Mouse (Mus musculus) intestine, embryonic 14.5 days (tissue): ENCODE measurements around the gene Acot7. TPM values are rescaled to one million over a fixed set of nuclear protein-coding genes. Genes with fewer than 3 reads are reported as not detected.
A peak's percentile ranks its signal among the peaks of the same experiment; 100 is the strongest.

Experiments used
- ATAC-seq: fragments of 200-750 bp; cut with Nextera tagmentation; replicated peaks from 2 replicates; pipeline ENCODE4 v1.8.0; 2017; ENCODE audit warnings: low read depth, moderate number of reproducible peaks, moderate TSS enrichment, moderate library complexity; ENCODE audit not compliant: low FRiP score, low TSS enrichment
- DNase-seq: peaks from one replicate; pipeline ENCODE4 v3.0.0-alpha.2; 2018; ENCODE audit warnings: low spot score
- H3K27ac ChIP-seq: fragments of 300-500 bp; sonication (generic); 2 replicates; pipeline ENCODE4 v1.5.1; 2014; ENCODE audit warnings: low read depth, mild to moderate bottlenecking, control low read depth
- H3K27me3 ChIP-seq: fragments of 300-500 bp; sonication (generic); replicated peaks from 2 replicates; pipeline ENCODE4 v1.6.1; 2014; ENCODE audit warnings: low read length, control low read depth; ENCODE audit not compliant: control insufficient read depth, insufficient read depth
- H3K36me3 ChIP-seq: fragments of 300-500 bp; sonication (generic); 2 replicates; pipeline ENCODE4 v1.6.1; 2014; ENCODE audit warnings: low read length, control low read depth; ENCODE audit not compliant: control insufficient read depth, insufficient read depth
- H3K4me1 ChIP-seq: fragments of 300-500 bp; sonication (generic); replicated peaks from 2 replicates; pipeline ENCODE4 v1.6.1; 2014; ENCODE audit warnings: low read length, control low read depth, mixed read lengths; ENCODE audit not compliant: control insufficient read depth, insufficient read depth
- H3K4me2 ChIP-seq: fragments of 300-500 bp; sonication (generic); 2 replicates; pipeline ENCODE4 v1.6.1; 2014; ENCODE audit warnings: low read length
- H3K4me3 ChIP-seq: fragments of 300-500 bp; sonication (generic); 2 replicates; pipeline ENCODE4 v1.5.1; 2014; ENCODE audit warnings: low read depth, low read length, control low read depth, mixed read lengths
- H3K9ac ChIP-seq: fragments of 300-500 bp; sonication (generic); 2 replicates; pipeline ENCODE4 v1.6.1; 2014; ENCODE audit warnings: mild to moderate bottlenecking, low read length
- H3K9me3 ChIP-seq: fragments of 300-500 bp; sonication (generic); 2 replicates; pipeline ENCODE4 v1.6.1; 2016; ENCODE audit warnings: low read length, control low read depth; ENCODE audit not compliant: control insufficient read depth
- WGBS: fragments of 180-500 bp; shearing (Covaris S2); extraction: QIAGEN DNeasy Blood & Tissue Kit; methylation state at CpG from one replicate; pipeline ENCODE4 v1.1.7; 2014; 5-methylcytosine and 5-hydroxymethylcytosine counted together
- polyA plus RNA-seq: library from polyadenylated mRNA; unstranded; fragments of >200 nt; fragmentation: Nextera tagmentation; extraction: Ambion mirVana; gene quantifications from 2 replicates; pipeline ENCODE4 v1.2.1, GENCODE M21; 2014

Gene Acot7
- polyA plus RNA-seq, result 61.5 and 69.7 TPM in 2 replicates

DNA sequence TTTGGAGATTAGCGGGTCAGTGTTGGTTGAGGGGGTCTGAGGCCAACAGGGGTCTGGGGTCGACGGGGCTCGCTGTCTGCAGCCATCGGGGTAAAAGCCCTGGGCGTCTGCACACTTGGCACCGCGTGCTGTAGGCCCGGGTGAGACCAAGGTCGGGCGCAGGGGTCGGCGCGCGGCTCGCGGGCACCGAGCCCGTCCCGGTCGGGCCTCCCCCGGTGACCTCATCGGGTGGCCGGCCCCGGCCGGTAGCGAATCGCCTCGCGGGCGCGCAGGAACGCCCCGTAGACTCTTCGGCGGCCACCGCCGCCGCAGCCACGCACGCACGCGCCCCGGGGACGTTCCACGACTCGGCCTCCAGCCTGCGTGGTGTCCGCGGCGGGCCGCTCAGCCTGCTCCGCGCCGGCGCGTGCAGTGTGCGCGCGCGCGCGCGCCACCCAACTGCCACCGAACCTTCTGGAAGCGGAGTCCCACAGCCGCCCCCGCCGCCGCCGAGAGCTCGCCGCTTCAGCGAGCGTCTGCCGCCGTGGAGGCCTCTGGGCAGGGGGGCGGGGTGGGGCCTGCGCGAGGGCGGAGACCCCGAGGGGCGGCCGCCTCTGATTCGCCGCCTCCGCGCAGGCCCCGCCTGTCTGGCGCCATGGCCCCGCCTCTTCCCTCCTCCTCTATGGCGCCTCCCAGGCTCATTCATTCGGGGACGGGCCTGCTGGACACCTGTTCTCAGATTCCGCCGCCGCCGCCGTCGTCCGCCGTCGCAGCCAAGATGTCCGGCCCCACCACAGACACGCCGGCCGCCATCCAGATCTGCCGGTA, at the start of gene Acot7:
Acot7 (plus strand) TSS at position 598 of the 807 bp plus-strand sequence.
- Histone ChIP-seq H3K9me3 (no peaks in the 10 kb centered on the region), H3K4me2 (peak within 1 kb of the TSS; percentile 90), H3K9ac (peak within 1 kb of the TSS; percentile 87), H3K4me1 (peaks cover 13% of the 10 kb centered on the region; the same call in 1 of the 2 replicates), H3K4me3 (peak within 1 kb of the TSS; percentile 63), H3K27ac (peak within 1 kb of the TSS; percentile 71), H3K36me3 (no peaks in the 10 kb centered on the region), H3K27me3 (peaks cover 26% of the 10 kb centered on the region)
- DNase-seq, result peak; percentile 90
- ATAC-seq, result peak; percentile 97
- under 1% methylated on average over 74 of the region's 108 CpGs for WGBS

DNA sequence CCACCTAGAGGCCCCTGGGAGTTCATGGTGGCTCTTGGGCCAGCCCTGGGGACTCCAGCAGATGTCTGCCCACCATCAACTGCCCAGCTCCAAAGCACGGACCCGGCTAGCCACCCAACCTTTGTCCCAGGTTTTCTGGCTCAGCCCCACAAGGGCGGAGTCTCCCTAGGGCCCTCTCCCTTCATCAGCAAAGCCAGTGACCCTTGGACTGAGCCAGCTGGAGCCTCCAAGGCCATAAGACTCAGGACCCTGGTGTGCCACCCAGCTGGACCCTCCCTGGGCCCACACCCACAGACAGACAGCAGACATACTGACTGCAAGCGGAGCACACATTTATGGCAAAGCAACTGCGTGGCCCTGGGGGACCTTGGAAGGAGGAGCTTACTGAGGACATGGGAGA, 49.1 kb upstream of the Acot7 start:
- H3K36me3 ChIP-seq, result no peaks in the 10 kb centered on the region
- no peak overlapping the region for H3K9ac ChIP-seq
- ATAC-seq, result no peak
- no peak overlapping the region for H3K4me3 ChIP-seq
- 48% methylated on average over 5 of the region's 5 CpGs for WGBS
- DNase-seq, result peak; percentile 53
- H3K27me3 ChIP-seq, result peaks cover 99% of the 10 kb centered on the region
- no peak overlapping the region for H3K27ac ChIP-seq
- no peaks in the 10 kb centered on the region for H3K9me3 ChIP-seq
- H3K4me2 ChIP-seq, result no peak overlapping the region
- peaks cover 15% of the 10 kb centered on the region for H3K4me1 ChIP-seq

DNA sequence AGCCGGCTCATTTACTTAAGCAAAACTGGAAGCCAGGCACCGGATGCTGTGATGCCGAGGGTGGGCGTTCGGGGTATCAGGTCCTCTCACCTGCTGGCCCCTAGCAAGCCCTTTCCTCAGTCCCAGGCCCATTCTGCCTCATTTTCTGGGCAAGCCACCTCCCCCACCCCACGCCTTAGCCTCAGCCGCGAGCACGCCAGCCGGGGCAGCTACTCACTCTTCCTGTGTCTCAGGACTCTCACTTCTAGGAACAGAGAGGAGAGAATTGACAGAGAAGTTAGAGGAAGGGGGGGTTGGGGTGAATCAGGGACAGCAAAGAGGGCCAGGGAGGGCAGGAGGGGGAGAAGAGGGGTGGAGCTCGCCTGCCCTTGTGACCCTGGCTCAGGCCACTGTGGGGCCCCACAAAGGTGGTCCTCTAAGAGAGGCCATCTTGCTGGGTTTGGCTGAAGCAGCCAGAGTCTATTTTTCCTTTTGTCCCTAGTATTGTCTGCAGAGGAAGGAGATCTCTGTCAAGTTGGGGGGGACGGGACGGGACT, 48.5 kb upstream of the Acot7 start:
- ATAC-seq (no peak), DNase-seq (no peak)
- Histone ChIP-seq H3K4me3 (no peak overlapping the region), H3K27ac (no peak overlapping the region), H3K9me3 (no peaks in the 10 kb centered on the region), H3K4me1 (peaks cover 15% of the 10 kb centered on the region), H3K27me3 (peaks cover 98% of the 10 kb centered on the region), H3K9ac (no peak overlapping the region), H3K36me3 (no peaks in the 10 kb centered on the region), H3K4me2 (no peak overlapping the region)
- 31% methylated on average over 13 of the region's 13 CpGs for WGBS

DNA sequence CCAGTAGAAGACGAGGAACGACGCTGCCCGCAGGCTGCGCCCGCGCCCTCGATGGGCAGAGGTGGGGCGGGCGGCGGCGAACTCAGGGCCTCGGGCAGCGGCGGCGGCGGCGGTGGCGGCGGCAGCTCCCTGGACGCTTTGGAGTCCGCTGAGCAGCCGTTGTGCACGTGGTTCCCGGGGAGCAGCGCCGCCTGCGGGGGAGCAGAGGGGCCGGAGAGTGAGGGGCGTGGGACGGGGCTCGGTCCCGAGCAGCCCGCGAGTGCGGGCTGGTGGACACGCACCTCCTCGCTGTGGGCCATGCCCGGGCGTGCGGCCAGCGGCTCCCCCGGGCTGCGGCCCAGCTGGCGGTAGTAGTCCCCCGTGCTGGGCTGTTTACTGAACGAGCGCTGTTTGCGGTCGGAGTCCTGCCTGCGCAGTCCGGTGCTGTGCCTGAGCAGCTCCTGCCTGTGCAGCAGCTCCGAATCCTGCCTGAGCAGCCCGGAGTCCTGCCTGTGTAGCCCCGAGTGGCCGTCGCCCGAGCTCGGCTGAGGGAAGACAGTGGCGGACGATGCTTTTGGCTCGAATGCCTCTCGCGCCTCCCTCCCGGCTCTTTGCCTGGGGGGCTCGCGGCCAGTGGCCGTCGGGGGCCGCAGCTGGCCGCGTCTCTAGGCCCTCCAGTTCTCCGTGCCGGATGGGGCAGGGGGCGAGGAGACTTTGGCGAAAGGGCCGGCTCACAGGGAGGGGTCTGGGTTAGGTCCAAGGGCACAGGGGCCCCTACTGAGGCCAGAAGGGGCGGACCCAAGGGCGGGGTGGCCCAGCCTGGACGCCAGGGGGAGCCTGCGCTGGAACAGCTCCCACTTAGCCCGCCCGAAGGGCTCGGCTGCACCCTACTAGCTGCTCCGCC, 46.9 kb upstream of the Acot7 start:
- Histone ChIP-seq H3K9me3 (no peaks in the 10 kb centered on the region), H3K4me3 (peak overlapping the region; percentile 31), H3K27me3 (peaks cover 82% of the 10 kb centered on the region), H3K4me1 (peaks cover 11% of the 10 kb centered on the region), H3K36me3 (no peaks in the 10 kb centered on the region), H3K4me2 (peak overlapping the region; percentile 62), H3K9ac (peak overlapping the region; percentile 37), H3K27ac (no peak overlapping the region)
- peak; percentile 84 for DNase-seq
- under 1% methylated on average over 69 of the region's 85 CpGs for WGBS
- ATAC-seq, result peak; percentile 69

GRCm38 (mm10) chr4:152131809-152132771, 45.8 kb upstream of the Acot7 start:
- H3K27me3 ChIP-seq, result peaks cover 72% of the 10 kb centered on the region
- no peak overlapping the region for H3K27ac ChIP-seq
- no peaks in the 10 kb centered on the region for H3K9me3 ChIP-seq
- peak; percentile 81 for DNase-seq
- peaks cover 9% of the 10 kb centered on the region for H3K4me1 ChIP-seq
- H3K4me2 ChIP-seq, result peak overlapping the region; percentile 62
- H3K36me3 ChIP-seq, result no peaks in the 10 kb centered on the region
- H3K9ac ChIP-seq, result no peak overlapping the region
- 6% methylated on average over 46 of the region's 50 CpGs for WGBS
- peak overlapping the region; percentile 31; the same call in 1 of the 2 replicates for H3K4me3 ChIP-seq
- peak; percentile 52 for ATAC-seq

- ATAC-seq (no peak), DNase-seq (peak; percentile 56)
- H3K27me3 ChIP-seq, result peaks cover 65% of the 10 kb centered on the region
- H3K4me2 ChIP-seq, result no peak overlapping the region
- peaks cover 9% of the 10 kb centered on the region for H3K4me1 ChIP-seq
- H3K9ac ChIP-seq, result no peak overlapping the region
- H3K36me3 ChIP-seq, result no peaks in the 10 kb centered on the region
- no peak overlapping the region for H3K27ac ChIP-seq
- WGBS, result 25% methylated on average over 10 of the region's 10 CpGs
- no peak overlapping the region for H3K4me3 ChIP-seq
- no peaks in the 10 kb centered on the region for H3K9me3 ChIP-seq
Measured at GRCm38 (mm10) chr4:152132772-152133169, 45.2 kb upstream of the Acot7 start.

DNA sequence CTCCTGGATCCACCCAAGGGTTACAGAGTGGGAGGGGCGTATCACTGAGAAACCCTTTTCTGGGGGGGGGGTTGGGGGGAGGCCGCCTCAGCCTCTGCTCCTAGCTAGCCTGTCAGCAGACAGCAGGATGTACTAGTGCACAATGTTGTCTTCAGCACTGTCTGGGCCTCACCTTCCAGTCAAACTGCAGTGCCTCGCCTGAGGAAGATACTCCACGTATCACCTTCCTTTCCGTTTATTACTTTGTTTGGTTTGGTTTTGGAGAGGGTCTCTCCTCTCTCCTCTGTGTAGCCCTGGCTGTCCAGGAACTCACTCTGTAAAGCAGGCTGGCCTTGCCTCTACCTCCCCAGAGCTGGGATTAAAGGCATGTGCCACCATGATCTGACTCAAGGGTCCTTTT, 44.7 kb upstream of the Acot7 start:
- DNase-seq (peak; percentile 53), ATAC-seq (no peak)
- Histone ChIP-seq H3K4me2 (no peak overlapping the region), H3K4me1 (peaks cover 9% of the 10 kb centered on the region), H3K27ac (no peak overlapping the region), H3K27me3 (peaks cover 60% of the 10 kb centered on the region), H3K4me3 (no peak overlapping the region), H3K9ac (no peak overlapping the region), H3K9me3 (no peaks in the 10 kb centered on the region), H3K36me3 (no peaks in the 10 kb centered on the region)
- 47% methylated on average over 5 of the region's 5 CpGs for WGBS

DNA sequence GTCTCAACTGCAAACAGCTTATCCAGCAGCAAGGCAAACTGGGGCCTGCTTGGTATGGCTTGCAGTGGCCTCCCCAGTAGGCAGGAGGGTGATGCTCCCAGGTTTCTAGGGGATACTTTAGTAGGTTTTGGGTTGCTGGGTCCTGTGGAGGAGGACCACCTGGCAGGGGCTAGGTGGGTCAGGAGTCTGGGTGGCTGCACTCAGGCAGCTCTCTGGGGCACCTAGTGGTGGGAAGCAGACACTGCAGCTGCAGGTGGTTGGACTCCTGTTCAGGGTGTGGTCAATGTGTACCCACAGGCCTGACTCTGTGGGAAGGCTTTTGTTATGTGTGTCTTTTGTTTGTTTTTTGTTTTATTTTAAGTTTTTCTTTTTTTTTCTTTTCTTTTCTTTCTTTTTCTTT, 43.4 kb upstream of the Acot7 start:
- Histone ChIP-seq H3K4me3 (no peak overlapping the region), H3K9me3 (no peaks in the 10 kb centered on the region)

More for the DNA sequence above, 43.4 kb upstream of the Acot7 start:
- Histone ChIP-seq H3K4me1 (peaks cover 12% of the 10 kb centered on the region), H3K4me2 (no peak overlapping the region), H3K36me3 (no peaks in the 10 kb centered on the region), H3K9ac (no peak overlapping the region), H3K27me3 (peaks cover 50% of the 10 kb centered on the region), H3K27ac (no peak overlapping the region)
- ATAC-seq (no peak), DNase-seq (peak; percentile 76)
